Mouse (Mus musculus) ES-E14 (cell line): ENCODE results near the gene Tab2. TPM values are rescaled to one million over a fixed set of nuclear protein-coding genes. Genes with fewer than 3 reads are reported as not detected.
A peak's percentile ranks its signal among the peaks of the same experiment; 100 is the strongest.

Source experiments
- DNase-seq: peaks from one replicate; pipeline ENCODE4 v3.0.0-alpha.2; 2013; ENCODE audit warnings: low read depth, low spot score
- H3K27ac ChIP-seq: 2 replicates; pipeline ENCODE4 v1.5.1; 2012; ENCODE audit warnings: low read depth, mild to moderate bottlenecking, low read length, moderate library complexity, mixed read lengths; ENCODE audit not compliant: poor library complexity, insufficient read depth, severe bottlenecking
- H3K36me3 ChIP-seq: 2 replicates; pipeline ENCODE4 v1.6.1; 2012; ENCODE audit warnings: mild to moderate bottlenecking, low read length, moderate library complexity, mixed read lengths; ENCODE audit not compliant: control insufficient read depth, poor library complexity, insufficient read depth, severe bottlenecking
- H3K4me1 ChIP-seq, 2 experiments: fragments of 150-350 bp in 1 of 2; sonication (generic) in 1 of 2; 2 replicates each; pipeline ENCODE4 v1.6.1; 2012; ENCODE audit warnings: low read length in 2 of 2, mild to moderate bottlenecking in 1 of 2, mixed read lengths in 1 of 2; ENCODE audit not compliant: control insufficient read depth in 2 of 2, insufficient read depth in 2 of 2, poor library complexity in 1 of 2
- H3K4me3 ChIP-seq, 2 experiments: fragments of 150-350 bp in 1 of 2; sonication (generic) in 1 of 2; 2 replicates each; pipeline ENCODE4 v1.5.1; 2012; ENCODE audit warnings: low read length in 2 of 2, low read depth in 1 of 2, mild to moderate bottlenecking in 1 of 2, mixed read lengths in 1 of 2; ENCODE audit not compliant: insufficient read depth in 1 of 2, poor library complexity in 1 of 2, severe bottlenecking in 1 of 2
- H3K9ac ChIP-seq: 2 replicates; pipeline ENCODE4 v1.6.1; 2012; ENCODE audit warnings: low read depth, mild to moderate bottlenecking, low read length, mixed read lengths; ENCODE audit not compliant: poor library complexity, insufficient read depth, severe bottlenecking
- H3K9me3 ChIP-seq: fragments of 150-350 bp; sonication (generic); 2 replicates; pipeline ENCODE4 v1.6.1; 2012; ENCODE audit warnings: low read depth, mild to moderate bottlenecking, low read length; ENCODE audit not compliant: control insufficient read depth, insufficient read depth
- CHD2 ChIP-seq: IDR thresholded peaks from 2 replicates; pipeline ENCODE4 v1.6.1; 2014; ENCODE audit warnings: mild to moderate bottlenecking, low read depth, low read length, inconsistent platforms
- HCFC1 ChIP-seq: IDR thresholded peaks from 2 replicates; pipeline ENCODE4 v1.6.1; 2012; ENCODE audit warnings: low read length, inconsistent platforms, borderline replicate concordance; ENCODE audit not compliant: insufficient read depth
- MAFK ChIP-seq: IDR thresholded peaks from 2 replicates; pipeline ENCODE4 v1.6.1; 2014; ENCODE audit warnings: mild to moderate bottlenecking, low read depth, low read length, inconsistent platforms; ENCODE audit not compliant: insufficient read depth
- ZC3H11A ChIP-seq: IDR thresholded peaks from 2 replicates; pipeline ENCODE4 v1.6.1; 2012; ENCODE audit warnings: low read depth, mild to moderate bottlenecking, inconsistent platforms, low read length, borderline replicate concordance
- ZNF384 ChIP-seq: IDR thresholded peaks from 2 replicates; pipeline ENCODE4 v1.6.1; 2012; ENCODE audit warnings: low read depth, low read length, inconsistent platforms
- in situ Hi-C, 2 experiments: fragments of 600-800 bp; cut with MboI; formaldehyde crosslinking; loops; one replicate each; pipeline ENCODE4 v1.15.1; 2025; ENCODE audit warnings: low sequenced_read_pairs in 2 of 2, inconsistent platforms in 1 of 2; ENCODE audit not compliant: unreplicated experiment in 2 of 2
- total RNA-seq: library from RNA; depleted of rRNA; stranded (reverse); fragments of 300-350 nt; gene quantifications from 2 replicates; pipeline ENCODE4 v1.2.3, GENCODE M21; 2012

The Tab2 gene
- total RNA-seq, 1 experiment, result 47.0 TPM

DNA sequence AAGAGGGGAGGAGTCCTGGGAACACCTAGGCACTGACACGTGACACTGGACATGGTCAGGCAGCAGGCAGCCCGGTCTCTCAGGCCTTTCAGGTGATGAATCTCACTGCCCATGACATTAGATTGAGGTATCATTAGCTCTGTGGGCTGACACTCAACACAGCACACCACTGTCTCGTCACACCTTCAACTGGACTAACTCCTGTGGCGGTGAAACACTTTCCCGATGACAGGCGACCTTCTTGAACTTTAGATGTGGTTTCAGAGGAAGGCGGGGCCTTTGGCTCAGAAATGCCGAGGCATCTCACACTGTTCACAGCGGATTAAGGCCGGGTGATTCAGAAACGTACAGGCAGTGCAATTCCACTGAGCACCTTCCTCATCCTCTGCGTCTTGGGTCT is 48.9 kb downstream of the Tab2 start:
- H3K4me1 ChIP-seq, result no peaks in the 10 kb centered on the region
- H3K9ac ChIP-seq, result no peak overlapping the region
- no peak for TF ChIP-seq ZC3H11A
- no peak for TF ChIP-seq ZNF384
- no peak for TF ChIP-seq MAFK
- TF ChIP-seq HCFC1, result no peak
- no peak for TF ChIP-seq CHD2
- peaks cover 23% of the 10 kb centered on the region for H3K36me3 ChIP-seq
- no peak overlapping the region for H3K27ac ChIP-seq
- no peak for DNase-seq
- in situ Hi-C loops, result no loop called here
- H3K9me3 ChIP-seq, result no peaks in the 10 kb centered on the region
- H3K4me3 ChIP-seq, result no peak overlapping the region

DNA sequence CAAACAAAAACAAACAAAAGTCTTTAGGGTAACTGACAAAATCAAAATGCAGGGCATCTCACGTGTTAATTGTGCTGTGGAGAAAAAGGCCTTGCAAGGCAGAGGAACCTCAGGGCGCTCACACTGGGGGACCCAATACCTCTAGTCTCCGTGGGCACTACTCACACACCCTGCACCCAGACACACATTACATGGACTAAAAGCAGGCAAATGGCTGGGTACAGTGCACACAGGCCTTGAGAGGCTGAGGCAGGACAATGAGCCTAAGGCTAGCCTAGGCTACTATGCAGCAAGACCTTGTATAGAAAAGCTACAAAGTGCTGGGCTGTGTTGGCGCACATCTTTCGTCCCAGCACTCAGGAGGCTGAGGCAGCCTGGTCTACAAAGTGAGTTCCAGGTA is 51.9 kb downstream of the Tab2 start:
- Histone ChIP-seq H3K9ac (no peak overlapping the region), H3K36me3 (peaks cover 23% of the 10 kb centered on the region), H3K4me3 (no peak overlapping the region), H3K9me3 (no peaks in the 10 kb centered on the region), H3K4me1 (no peaks in the 10 kb centered on the region), H3K27ac (no peak overlapping the region)
- TF ChIP-seq HCFC1 (no peak), ZNF384 (no peak), ZC3H11A (no peak), CHD2 (no peak), MAFK (no peak)
- in situ Hi-C loops, result no loop called here
- DNase-seq, result no peak

DNA sequence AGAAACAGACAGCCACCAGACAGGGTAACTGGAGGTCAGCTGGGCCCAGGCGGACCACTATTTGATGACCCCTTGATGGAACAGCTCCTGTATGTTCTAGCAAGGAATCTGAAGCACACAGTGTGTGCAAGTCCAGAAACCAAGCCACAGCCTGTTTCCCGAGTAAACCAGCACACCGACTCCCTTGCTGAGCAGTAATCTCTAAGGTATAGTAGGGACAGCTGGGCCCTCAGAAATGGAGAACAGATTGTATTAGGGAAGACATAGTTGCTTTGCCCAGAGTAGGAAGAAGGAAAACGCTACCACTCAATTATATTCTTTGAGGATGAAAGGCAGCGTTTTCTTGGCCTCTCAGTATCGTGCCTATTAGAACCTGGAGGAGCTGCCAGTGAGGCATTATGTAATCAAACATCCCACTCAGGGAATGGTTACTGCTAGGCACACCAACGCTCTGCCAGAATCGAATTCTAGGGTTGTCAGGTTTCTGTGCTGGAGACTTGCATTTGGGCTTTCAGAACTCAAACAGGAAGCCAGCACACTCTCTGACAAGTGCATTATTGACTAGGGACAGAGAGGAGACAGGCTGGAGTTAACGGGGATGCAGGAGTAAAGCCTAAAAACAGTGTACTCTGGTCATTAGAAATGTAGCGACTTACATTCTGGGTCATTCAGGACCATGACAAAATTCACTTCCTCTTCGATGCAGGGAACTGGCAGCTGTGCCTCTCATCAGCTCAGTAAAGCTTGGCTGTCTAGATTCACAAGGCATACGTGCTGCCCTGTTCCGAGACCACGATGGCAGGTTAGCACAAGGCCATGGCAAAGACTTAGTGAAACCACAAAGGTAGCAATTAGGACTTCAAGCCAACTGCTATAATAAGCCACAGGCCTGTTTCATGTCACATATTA is 55.1 kb downstream of the Tab2 start:
- Histone ChIP-seq H3K27ac (no peak overlapping the region), H3K4me3 (no peak overlapping the region), H3K4me1 (no peaks in the 10 kb centered on the region), H3K36me3 (peaks cover 6% of the 10 kb centered on the region), H3K9ac (no peak overlapping the region), H3K9me3 (no peaks in the 10 kb centered on the region)
- no peak for TF ChIP-seq CHD2
- TF ChIP-seq HCFC1, result no peak
- TF ChIP-seq MAFK, result no peak
- TF ChIP-seq ZC3H11A, result no peak
- no peak for TF ChIP-seq ZNF384
- in situ Hi-C loops, result no loop called here
- no peak for DNase-seq

DNA sequence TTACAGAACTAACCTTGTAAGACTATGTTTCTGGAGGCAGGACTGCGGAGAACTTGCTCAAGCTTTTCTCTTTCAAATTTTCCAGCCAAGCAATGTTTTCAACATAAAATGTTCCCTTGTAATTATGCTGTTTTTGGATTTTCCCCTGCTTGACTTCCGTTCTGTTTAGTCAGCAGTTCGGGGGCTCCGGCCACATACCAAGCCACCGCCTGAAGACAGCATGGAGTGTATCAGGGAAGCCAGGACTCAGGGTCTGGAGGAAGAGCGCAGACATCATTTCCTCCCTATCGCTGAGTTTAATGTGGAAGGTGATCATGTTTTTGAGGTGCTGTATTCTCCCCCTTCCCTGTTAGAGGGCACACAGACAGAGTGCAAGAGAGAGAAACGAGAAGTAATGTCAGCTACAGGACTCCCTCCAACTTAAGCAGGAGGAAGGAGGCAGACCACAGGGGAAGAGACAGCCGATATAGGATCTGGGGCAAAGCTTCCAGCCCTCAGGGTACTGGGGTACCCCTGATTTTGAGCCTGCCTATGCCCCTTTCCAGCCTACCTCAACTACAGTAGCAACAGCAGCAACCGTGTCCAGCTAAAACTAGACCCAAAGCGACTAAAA is 67.7 kb downstream of the Tab2 start:
- Histone ChIP-seq H3K27ac (no peak overlapping the region), H3K9ac (no peak overlapping the region), H3K4me3 (no peak overlapping the region), H3K4me1 (no peaks in the 10 kb centered on the region), H3K9me3 (no peaks in the 10 kb centered on the region), H3K36me3 (no peaks in the 10 kb centered on the region)
- in situ Hi-C loops, result loop anchor here in 1 of 2 experiments (10.0 kb wide), 2 partner anchors 306 to 346 kb away; no protein-coding TSS in a partner anchor
- TF ChIP-seq ZC3H11A, result no peak
- peak; percentile 40; the same call in 1 of the 2 replicates for TF ChIP-seq MAFK
- no peak for DNase-seq
